8 mouse cellular contexts compared by ENCODE assay signal in the genomic region with DNA sequence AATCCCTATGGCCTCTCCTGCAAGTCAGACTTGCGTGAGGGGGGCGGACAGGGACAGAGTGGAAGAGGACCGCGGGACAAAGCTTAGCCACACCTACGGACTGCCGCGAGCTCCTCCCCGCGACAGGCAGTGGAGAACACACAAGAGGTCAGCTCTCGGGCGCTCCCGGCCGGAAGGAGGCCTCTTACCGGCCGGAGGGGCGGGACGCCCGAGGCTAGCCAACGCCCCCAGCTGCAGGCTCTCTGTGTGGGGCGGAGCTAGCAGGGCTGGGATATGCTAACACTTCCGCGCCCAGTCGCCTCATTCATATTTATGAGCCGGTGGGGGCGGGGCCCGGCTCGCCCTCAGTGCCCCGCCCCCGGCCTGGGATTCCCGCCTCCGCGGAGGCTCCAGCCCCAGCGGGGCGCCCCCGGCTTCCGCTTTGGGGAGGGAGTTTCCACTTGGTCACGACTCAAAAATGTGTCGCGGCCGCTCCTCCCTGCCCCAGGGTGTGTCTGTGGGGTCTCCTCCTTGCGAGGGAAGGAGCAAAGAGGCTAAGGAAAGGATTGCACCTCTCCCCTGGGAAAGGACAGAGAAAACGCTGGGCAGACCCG. TPM values are rescaled to one million over a fixed set of nuclear protein-coding genes. Genes with fewer than 3 reads are reported as not detected.
A peak's percentile ranks its signal among the peaks of the same experiment; 100 is the strongest.
DNase-seq lines count a peak whose midpoint lies in the region; ATAC-seq lines count a peak whose summit lies in the region.

No protein-coding gene starts in this region.

- peak overlapping the region; percentile 82 for H3K4me2 ChIP-seq in heart, embryonic 13.5 days
- peak overlapping the region; percentile 81 for H3K4me2 ChIP-seq in liver, embryonic 12.5 days
- H3K4me2 ChIP-seq in stomach, embryonic 15.5 days, result peak overlapping the region; percentile 62

- peak; percentile 99 for ATAC-seq in heart, embryonic 13.5 days (ENCODE audit: extremely low read depth, insufficient number of reproducible peaks, low FRiP score, low TSS enrichment)
- ATAC-seq in liver, embryonic 12.5 days, result peak; percentile 99
- peak; percentile 99 for ATAC-seq in stomach, embryonic 15.5 days (ENCODE audit: insufficient read depth, low FRiP score, low read depth)

- peak overlapping the region; percentile 64 for H3K4me3 ChIP-seq in brown adipose tissue, adult 24 weeks (ENCODE audit: insufficient read depth, low read depth, low read length)
- H3K4me3 ChIP-seq in heart, embryonic 13.5 days, result peak overlapping the region; percentile 50
- peak overlapping the region; percentile 60 for H3K4me3 ChIP-seq in liver, embryonic 12.5 days
- peak overlapping the region; percentile 36 for H3K4me3 ChIP-seq in stomach, embryonic 15.5 days (replicated peaks)

- peak; percentile 96 for DNase-seq in CD4-positive, CD25-positive, alpha-beta regulatory T cell, adult 2 months (ENCODE audit: low read depth, low spot score)
- peak; percentile 8 for DNase-seq in fat pad, adult 2 months (ENCODE audit: extremely low read depth, low read depth, low spot score)
- DNase-seq in kidney, postnatal 10 days, result peak; percentile 99
- DNase-seq in natural killer cell, adult 2 months (ENCODE audit: low spot score in 2 of 2), result peak; percentile 96

- H3K4me1 ChIP-seq in brown adipose tissue, adult 24 weeks (ENCODE audit: control insufficient read depth, insufficient read depth, insufficient read length, low read length), result 0 out of 2 replicates have a peak, but pooled peaks cover 2% of the 10 kb centered on the region
- peaks cover 25% of the 10 kb centered on the region for H3K4me1 ChIP-seq in heart, embryonic 13.5 days
- peaks cover 50% of the 10 kb centered on the region for H3K4me1 ChIP-seq in liver, embryonic 12.5 days
- H3K4me1 ChIP-seq in stomach, embryonic 15.5 days, result peaks cover 15% of the 10 kb centered on the region

- H3K9me3 ChIP-seq in heart, embryonic 13.5 days, result no peaks in the 10 kb centered on the region
- no peaks in the 10 kb centered on the region for H3K9me3 ChIP-seq in liver, embryonic 12.5 days (replicated peaks)
- no peaks in the 10 kb centered on the region for H3K9me3 ChIP-seq in stomach, embryonic 15.5 days

- no peaks in the 10 kb centered on the region for H3K27me3 ChIP-seq in heart, embryonic 13.5 days (replicated peaks)
- H3K27me3 ChIP-seq in liver, embryonic 12.5 days (replicated peaks), result 0 out of 2 replicates have a peak, but pooled peaks cover under 1% of the 10 kb centered on the region
- no peaks in the 10 kb centered on the region for H3K27me3 ChIP-seq in stomach, embryonic 15.5 days (replicated peaks)

- H3K9ac ChIP-seq in heart, embryonic 13.5 days, result peak overlapping the region; percentile 75
- H3K9ac ChIP-seq in liver, embryonic 12.5 days, result peak overlapping the region; percentile 72
- H3K9ac ChIP-seq in stomach, embryonic 15.5 days, result 0 out of 2 replicates have a peak overlapping the region, but pooled peaks have one; percentile 14

- WGBS in heart, embryonic 13.5 days, result under 1% methylated on average over 43 of the region's 43 CpGs
- WGBS in liver, embryonic 12.5 days (ENCODE audit: insufficient replicate concordance), result under 1% methylated on average over 43 of the region's 43 CpGs
- under 1% methylated on average over 43 of the region's 43 CpGs for WGBS in stomach, embryonic 15.5 days

- H3K36me3 ChIP-seq in heart, embryonic 13.5 days, result peaks cover 22% of the 10 kb centered on the region
- H3K36me3 ChIP-seq in liver, embryonic 12.5 days, result peaks cover 6% of the 10 kb centered on the region; the same call in 1 of the 2 replicates
- H3K36me3 ChIP-seq in stomach, embryonic 15.5 days, result 0 out of 2 replicates have a peak, but pooled peaks cover 4% of the 10 kb centered on the region

- peak overlapping the region; percentile 80 for H3K27ac ChIP-seq in brown adipose tissue, adult 24 weeks (replicated peaks; ENCODE audit: low read depth, low read length)
- peak overlapping the region; percentile 91 for H3K27ac ChIP-seq in heart, embryonic 13.5 days (replicated peaks)
- peak overlapping the region; percentile 82 for H3K27ac ChIP-seq in liver, embryonic 12.5 days
- H3K27ac ChIP-seq in stomach, embryonic 15.5 days, result peak overlapping the region; percentile 90

RNA-seq across cellular contexts. Expression of gene Glis2, which starts 7.9 kb away (rescaled TPM):
- polyA plus RNA-seq in brown adipose tissue, adult 24 weeks (2012; ENCODE audit: insufficient read depth, insufficient read length, missing spikeins), result 2.9 and 5.7 TPM in 2 replicates
- 19.9 and 23.5 TPM in 2 replicates for polyA plus RNA-seq in heart, embryonic 13.5 days (2015; fragmentation: Nextera tagmentation; extraction: Ambion mirVana)
- polyA plus RNA-seq in liver, embryonic 12.5 days (2016; fragmentation: Nextera tagmentation; extraction: Ambion mirVana), result 6.1 and 7.3 TPM in 2 replicates
- 27.9 and 30.6 TPM in 2 replicates for polyA plus RNA-seq in stomach, embryonic 15.5 days (2015; fragmentation: Nextera tagmentation; extraction: Ambion mirVana)

RNA-seq across cellular contexts. Expression of gene Tfap4, which starts 27.0 kb away (rescaled TPM):
- 3.2 and 3.3 TPM in 2 replicates for polyA plus RNA-seq in brown adipose tissue, adult 24 weeks (2012; ENCODE audit: insufficient read depth, insufficient read length, missing spikeins)
- polyA plus RNA-seq in heart, embryonic 13.5 days (2015; fragmentation: Nextera tagmentation; extraction: Ambion mirVana), result 6.3 and 7.7 TPM in 2 replicates
- 13.3 and 14.3 TPM in 2 replicates for polyA plus RNA-seq in liver, embryonic 12.5 days (2016; fragmentation: Nextera tagmentation; extraction: Ambion mirVana)
- 20.3 and 22.4 TPM in 2 replicates for polyA plus RNA-seq in stomach, embryonic 15.5 days (2015; fragmentation: Nextera tagmentation; extraction: Ambion mirVana)

RNA-seq across cellular contexts. Expression of gene Pam16, which starts 38.2 kb away (rescaled TPM):
- polyA plus RNA-seq in brown adipose tissue, adult 24 weeks (2012; ENCODE audit: insufficient read depth, insufficient read length, missing spikeins), result 140 and 178 TPM in 2 replicates
- 136 and 139 TPM in 2 replicates for polyA plus RNA-seq in heart, embryonic 13.5 days (2015; fragmentation: Nextera tagmentation; extraction: Ambion mirVana)
- 76.2 and 81.9 TPM in 2 replicates for polyA plus RNA-seq in liver, embryonic 12.5 days (2016; fragmentation: Nextera tagmentation; extraction: Ambion mirVana)
- polyA plus RNA-seq in stomach, embryonic 15.5 days (2015; fragmentation: Nextera tagmentation; extraction: Ambion mirVana), result 46.5 and 75.7 TPM in 2 replicates

RNA-seq across cellular contexts. Expression of gene Srl, which starts 45.0 kb away (rescaled TPM):
- polyA plus RNA-seq in brown adipose tissue, adult 24 weeks (2012; ENCODE audit: insufficient read depth, insufficient read length, missing spikeins), result 17.3 and 26.8 TPM in 2 replicates
- 177 and 181 TPM in 2 replicates for polyA plus RNA-seq in heart, embryonic 13.5 days (2015; fragmentation: Nextera tagmentation; extraction: Ambion mirVana)
- 5.1 and 5.6 TPM in 2 replicates for polyA plus RNA-seq in liver, embryonic 12.5 days (2016; fragmentation: Nextera tagmentation; extraction: Ambion mirVana)
- 9.3 and 13.7 TPM in 2 replicates for polyA plus RNA-seq in stomach, embryonic 15.5 days (2015; fragmentation: Nextera tagmentation; extraction: Ambion mirVana)

RNA-seq across cellular contexts. Expression of gene Vasn, which starts 53.1 kb away (rescaled TPM):
- polyA plus RNA-seq in brown adipose tissue, adult 24 weeks (2012; ENCODE audit: insufficient read depth, insufficient read length, missing spikeins), result 4.2 and 4.4 TPM in 2 replicates
- polyA plus RNA-seq in heart, embryonic 13.5 days (2015; fragmentation: Nextera tagmentation; extraction: Ambion mirVana), result 15.2 and 15.8 TPM in 2 replicates
- polyA plus RNA-seq in liver, embryonic 12.5 days (2016; fragmentation: Nextera tagmentation; extraction: Ambion mirVana), result 4.7 and 5.0 TPM in 2 replicates
- polyA plus RNA-seq in stomach, embryonic 15.5 days (2015; fragmentation: Nextera tagmentation; extraction: Ambion mirVana), result 17.2 and 17.3 TPM in 2 replicates

Comparison
In these comparisons a context has a peak if more than half of its experiments do, and no peak if none do; other contexts are left out.
1. Peak in every context shown above with its lines: DNase-seq, ATAC-seq, H3K4me3 ChIP-seq and H3K27ac ChIP-seq.
2. DNase-seq: peak in every context shown above with its lines; median percentile 99 in kidney, postnatal 10 days; 96 in CD4-positive, CD25-positive, alpha-beta regulatory T cell, adult 2 months; 96 in natural killer cell, adult 2 months; 8 in fat pad, adult 2 months.
3. H3K9ac ChIP-seq: peak in every context shown above with its lines; median percentile 75 in heart, embryonic 13.5 days; 72 in liver, embryonic 12.5 days; 14 in stomach, embryonic 15.5 days.